Mouse (Mus musculus) effector memory CD4-positive, alpha-beta T cell, adult 7 months (primary cell): ENCODE measurements around the gene Cep78. TPM values are rescaled to one million over a fixed set of nuclear protein-coding genes. Genes with fewer than 3 reads are reported as not detected.

ENCODE experiments used
- polyA plus RNA-seq: library from polyadenylated mRNA; unstranded; fragments of 100-300 nt; shearing (Covaris generic); gene quantifications from one replicate; pipeline ENCODE4 v1.2.1, GENCODE M21; 2017

The Cep78 gene
- 7.3 TPM for polyA plus RNA-seq

DNA sequence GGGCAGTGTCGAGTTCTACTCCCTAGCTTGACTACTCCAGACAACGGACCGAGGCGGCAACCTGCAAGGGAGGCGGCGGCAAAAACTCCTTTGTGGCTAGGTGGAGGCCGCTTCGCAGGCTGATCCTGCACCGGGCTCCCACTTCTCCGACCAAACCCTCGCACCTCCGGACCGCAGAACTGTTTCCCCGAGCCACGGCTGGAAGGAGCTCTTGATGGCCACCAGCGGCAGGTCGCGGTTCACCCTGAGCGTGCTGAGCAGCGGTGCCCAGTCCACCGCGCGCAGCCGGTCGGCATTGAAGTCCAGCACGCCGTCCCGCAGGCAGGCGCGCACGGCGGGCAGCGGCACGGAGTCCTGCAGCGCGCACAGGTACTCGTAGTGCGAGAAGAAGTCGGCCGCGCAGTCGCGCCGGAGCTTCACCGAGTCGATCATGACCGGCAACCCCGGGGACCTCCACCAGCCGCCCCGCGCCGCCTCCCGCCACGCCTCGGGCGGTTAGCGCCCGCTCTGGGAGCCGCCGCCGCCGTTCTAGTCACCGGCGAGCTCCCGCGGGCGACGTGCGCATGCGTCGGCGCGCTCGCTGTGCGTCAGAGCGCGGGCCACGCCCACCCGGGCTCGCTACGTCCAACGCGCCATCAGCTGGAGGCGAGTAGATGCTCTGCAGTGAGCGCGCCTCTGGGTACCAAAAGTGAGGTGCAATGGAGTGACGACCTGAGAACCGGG, at the start of gene Cep78:
Gene Cep78, minus strand, starts transcription at position 541 of the 723 bp plus-strand sequence.

DNA sequence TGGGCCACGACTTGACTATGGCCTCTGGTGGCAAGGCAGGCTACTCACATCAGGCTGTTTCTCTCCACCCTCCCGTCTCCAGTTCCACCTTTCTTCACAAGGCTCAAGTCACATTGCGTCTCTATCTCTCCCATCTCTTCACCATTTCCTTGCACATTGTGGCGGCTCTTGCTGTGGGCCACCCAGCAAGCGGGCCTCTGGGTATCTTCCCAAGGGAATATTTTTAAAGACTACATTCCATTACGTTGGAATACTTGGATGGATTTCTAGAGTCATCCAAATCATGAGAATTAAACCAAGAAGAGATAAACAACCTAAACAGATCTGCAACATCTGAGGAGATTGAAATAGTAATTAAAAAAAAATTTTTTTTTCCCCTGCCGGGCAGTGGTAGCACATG, 37.6 kb downstream of the Cep78 start, which contains the start of gene Psat1:
Gene Psat1, minus strand, starts transcription at position 101 of the 400 bp plus-strand sequence.

Other genes starting within 250 kb of the Cep78 start
- gene Psat1, start 37.7 kb downstream of the Cep78 start, polyA plus RNA-seq, result 24.3 TPM
- gene Gnaq, start 147.8 kb upstream of the Cep78 start, polyA plus RNA-seq, result 2.7 TPM